Mouse (Mus musculus) thymus, adult 2 months (tissue): ENCODE results near the gene Gse1.

Source experiments
- CTCF ChIP-seq: fragments of 200-500 bp; IDR thresholded peaks from 2 replicates; pipeline ENCODE4 v1.5.1; 2012; ENCODE audit warnings: mild to moderate bottlenecking, control low read depth, low read length, moderate library complexity, borderline replicate concordance; ENCODE audit not compliant: control insufficient read depth, poor library complexity, insufficient read depth; ENCODE audit errors: extremely low read depth
- POLR2A ChIP-seq: fragments of 200-500 bp; IDR thresholded peaks from 2 replicates; pipeline ENCODE4 v1.6.1; 2012; ENCODE audit warnings: mild to moderate bottlenecking, low read length, control low read depth, moderate library complexity; ENCODE audit not compliant: control insufficient read depth, poor library complexity, insufficient read depth; ENCODE audit errors: extremely low read depth

DNA sequence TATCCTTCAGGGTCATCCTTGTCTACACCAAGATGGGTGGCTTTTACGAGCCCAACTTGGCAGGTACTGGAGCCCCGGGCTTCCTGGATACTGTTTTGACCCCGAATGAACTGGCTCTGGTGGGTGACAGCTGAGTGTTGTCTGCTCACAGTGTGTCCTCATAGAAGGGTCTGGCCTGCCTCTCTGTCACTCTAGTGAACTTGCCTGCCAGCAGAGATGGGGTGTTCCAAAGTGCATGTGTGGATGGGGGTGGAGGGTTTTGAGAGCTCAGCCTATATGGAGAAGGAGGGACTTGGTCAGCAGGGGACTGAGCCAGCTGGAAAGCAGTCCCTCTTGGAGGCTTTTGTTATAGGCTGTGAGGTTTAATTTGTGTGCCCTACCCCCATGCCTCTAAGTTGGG lies 25.7 kb upstream of the Gse1 start:
- TF ChIP-seq CTCF (no peak), POLR2A (no peak)
